Mouse (Mus musculus) small intestine, adult 2 months (tissue): ENCODE data around the gene Jarid2.

ENCODE experiments used
- CTCF ChIP-seq: fragments of 200-500 bp; IDR thresholded peaks from 2 replicates; pipeline ENCODE4 v1.5.1; 2012; ENCODE audit warnings: low read depth, mild to moderate bottlenecking, control low read depth, inconsistent platforms, low read length, moderate library complexity, mixed read lengths; ENCODE audit not compliant: insufficient replicate concordance, insufficient read length; ENCODE audit errors: extremely low read depth
- POLR2A ChIP-seq: fragments of 200-500 bp; IDR thresholded peaks from 2 replicates; pipeline ENCODE4 v1.6.1; 2012; ENCODE audit warnings: low read depth, mild to moderate bottlenecking, control low read depth, inconsistent platforms, low read length, moderate library complexity

DNA sequence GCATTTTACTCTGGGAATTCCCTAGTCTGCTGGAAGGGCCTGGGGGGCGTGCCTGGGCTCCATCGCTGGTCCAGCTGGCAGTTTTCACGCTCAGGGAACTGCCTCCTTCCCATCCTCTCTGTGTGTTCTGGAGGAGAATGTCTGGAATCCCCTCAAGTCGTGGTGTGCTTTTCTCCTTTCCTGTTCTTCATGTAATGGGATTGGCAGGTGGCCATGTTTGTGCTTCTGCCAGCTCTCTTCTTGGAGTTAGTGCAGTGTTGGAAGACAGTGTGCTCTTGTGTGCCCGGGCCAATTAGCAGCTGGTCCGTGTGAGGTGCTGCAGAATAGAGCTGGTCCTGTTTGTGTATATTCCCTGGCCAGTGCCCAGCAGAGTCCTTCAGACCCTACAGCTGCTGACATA, 178.4 kb downstream of the Jarid2 start:
- TF ChIP-seq CTCF: no peak
- no peak for TF ChIP-seq POLR2A
